Mouse (Mus musculus) lung, adult 2 months (tissue): Measurements from ENCODE around the gene Vdr.

Experiments used
- CTCF ChIP-seq: fragments of 200-500 bp; IDR thresholded peaks from 2 replicates; pipeline ENCODE4 v1.5.1; 2011; ENCODE audit warnings: mild to moderate bottlenecking, low read length, control low read depth; ENCODE audit not compliant: insufficient read depth
- POLR2A ChIP-seq: fragments of 200-500 bp; IDR thresholded peaks from 2 replicates; pipeline ENCODE4 v1.6.1; 2011; ENCODE audit warnings: low read depth, mild to moderate bottlenecking, control low read depth, low read length, borderline replicate concordance; ENCODE audit errors: extremely low read depth

- no peak for TF ChIP-seq CTCF
- no peak for TF ChIP-seq POLR2A
These were observed 34.6 kb downstream of the Vdr start for GRCm38 (mm10) chr15:97875784-97876183.
